Mouse (Mus musculus) left cerebral cortex, adult 2 months (tissue): ENCODE results near the gene Farp1. TPM values are rescaled to one million over a fixed set of nuclear protein-coding genes. Genes with fewer than 3 reads are reported as not detected.
"Not testable (repeated sequence)": the region's sequence is repeated elsewhere in the genome, so short reads cannot be mapped to it uniquely, and the experiment has no call there.

Experiments
- DNase-seq, 2 experiments: peaks; one replicate each; pipeline ENCODE4 v3.0.0; 2021 to 2022; ENCODE audit warnings: low spot score in 2 of 2, mixed read lengths in 1 of 2; ENCODE audit errors: extremely low spot score in 1 of 2
- H3K27ac ChIP-seq: fragments of 200-600 bp; 2 replicates; pipeline ENCODE4 v1.8.1; 2022
- H3K4me3 ChIP-seq: fragments of 200-600 bp; 2 replicates; pipeline ENCODE4 v1.8.1; 2022
- CTCF ChIP-seq: fragments of 200-600 bp; IDR thresholded peaks from 2 replicates; pipeline ENCODE4 v1.8.1; 2022; ENCODE audit warnings: antibody characterized with exemption, mild to moderate bottlenecking, moderate library complexity
- intact Hi-C: fragments of 180-260 bp; cut with DNase I; formaldehyde crosslinking; loops from one replicate; pipeline ENCODE4 v1.15.1; 2025
- total RNA-seq, 2 experiments: library from RNA; stranded (reverse); gene quantifications; 2 replicates each; pipeline ENCODE4 v1.2.3; 2021

Farp1 gene
- total RNA-seq, 2 experiments from 2014 or later, result 142 to 152 TPM

DNA sequence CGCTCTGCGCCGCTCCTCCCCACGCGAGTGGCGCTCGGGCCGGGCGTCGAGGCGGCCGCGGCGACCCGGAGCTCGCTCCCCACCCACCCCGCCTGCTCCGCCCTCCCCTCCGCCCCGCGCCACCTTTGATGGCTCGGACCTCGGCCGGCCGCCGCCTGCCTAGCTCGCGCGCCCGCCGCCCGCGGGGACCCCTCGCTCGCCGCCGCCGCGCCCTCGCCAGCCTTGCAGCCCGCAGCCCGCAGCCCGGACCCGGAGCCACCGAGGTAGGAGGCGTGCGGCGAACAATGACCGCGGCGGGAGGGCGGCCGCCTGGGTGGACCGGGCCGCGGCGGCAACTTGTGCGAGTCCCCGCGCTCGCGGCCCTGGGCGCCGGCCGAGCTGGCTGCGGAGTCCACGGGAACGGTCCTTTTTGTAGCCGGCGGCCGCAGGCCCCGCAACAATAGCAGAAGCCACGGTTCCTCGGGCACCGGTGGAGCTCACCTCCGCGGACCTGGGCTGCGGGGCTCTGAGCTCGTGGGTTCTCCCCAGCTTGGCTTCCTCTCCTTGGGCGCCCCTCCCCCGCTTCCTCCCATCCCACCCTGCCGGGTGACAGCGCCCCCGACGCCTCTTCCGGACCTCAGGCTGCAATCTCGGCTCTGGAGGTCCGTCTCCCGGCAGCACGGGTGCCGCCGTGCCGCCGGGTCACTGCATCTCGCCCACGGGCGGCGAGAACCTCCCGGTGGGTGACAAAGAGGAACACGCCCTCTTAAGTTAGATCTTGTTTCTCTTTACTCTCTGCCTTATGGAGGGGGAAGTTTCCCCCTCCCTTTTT lies 868 bp downstream of the Farp1 start:
- Histone ChIP-seq H3K27ac (peak overlapping the region; percentile 96), H3K4me3 (peak overlapping the region; percentile 61)
- peak; percentile 42 to 56 for DNase-seq
- intact Hi-C loops, result loop anchor here (1.0 to 5.0 kb wide), 6 partner anchors 46 to 203 kb away; partner anchors contain the start of gene Ipo5
- TF ChIP-seq CTCF, result no peak; the same call in 1 of the 2 replicates

DNA sequence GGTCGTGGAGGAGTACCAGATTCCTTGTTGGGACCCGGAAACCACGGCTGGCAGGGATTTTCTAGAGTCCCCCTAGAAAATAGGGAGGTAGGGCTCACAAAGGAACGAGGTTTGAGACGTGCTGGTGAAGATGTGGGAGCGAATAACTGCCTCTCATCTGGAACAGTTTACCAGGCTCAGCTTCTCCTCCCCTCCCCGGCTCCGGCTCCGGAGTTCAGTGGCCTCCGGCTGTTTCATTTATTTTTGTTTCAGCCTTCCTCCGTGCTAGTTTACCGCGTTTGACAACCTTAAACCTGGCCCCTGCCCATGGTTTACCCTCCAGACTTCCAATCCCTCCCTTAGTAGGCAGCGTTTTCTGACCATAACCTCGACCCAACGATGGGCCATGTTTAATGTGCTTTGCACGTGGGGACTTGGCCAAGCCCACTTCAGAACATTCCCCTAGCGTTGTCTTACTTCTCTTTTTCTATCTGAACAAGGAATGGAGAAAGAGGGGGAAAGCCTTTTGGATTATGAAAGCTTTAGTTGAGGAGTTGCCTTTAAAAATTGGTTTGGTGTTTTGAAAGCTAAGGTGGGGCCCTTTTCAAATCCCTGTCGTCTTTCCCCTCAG lies 1.7 kb downstream of the Farp1 start:
- Histone ChIP-seq H3K4me3 (peak overlapping the region; percentile 61), H3K27ac (peak overlapping the region; percentile 96)
- no peak for DNase-seq
- intact Hi-C loops, result loop anchor here (5.0 kb wide), 2 partner anchors 71 to 136 kb away; no protein-coding TSS in a partner anchor
- no peak for TF ChIP-seq CTCF

DNA sequence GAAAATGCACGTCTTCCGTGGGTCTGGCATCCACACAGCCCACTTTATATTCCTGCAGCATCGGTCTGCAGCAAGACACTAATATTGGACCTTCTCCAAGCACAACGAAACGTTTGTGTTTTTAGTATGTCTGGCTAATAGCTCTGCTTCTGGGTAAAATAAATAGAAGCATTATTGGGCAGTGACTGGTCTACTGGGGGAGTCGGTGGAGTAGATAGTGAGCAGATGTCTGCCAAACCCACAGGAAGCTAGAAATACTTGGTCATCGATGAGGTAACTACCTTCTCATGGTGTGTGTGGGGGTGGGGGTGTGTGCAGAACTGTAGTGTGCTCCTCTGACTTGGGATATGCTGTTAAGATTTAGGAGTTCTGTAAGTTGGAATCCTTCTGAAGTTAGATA lies 2.3 kb downstream of the Farp1 start:
- peak overlapping the region; percentile 96 for H3K27ac ChIP-seq
- no peak for DNase-seq
- TF ChIP-seq CTCF, result no peak
- intact Hi-C loops, result loop anchor here (5.0 kb wide), 2 partner anchors 70 to 135 kb away; no protein-coding TSS in a partner anchor
- H3K4me3 ChIP-seq, result peak overlapping the region; percentile 61

DNA sequence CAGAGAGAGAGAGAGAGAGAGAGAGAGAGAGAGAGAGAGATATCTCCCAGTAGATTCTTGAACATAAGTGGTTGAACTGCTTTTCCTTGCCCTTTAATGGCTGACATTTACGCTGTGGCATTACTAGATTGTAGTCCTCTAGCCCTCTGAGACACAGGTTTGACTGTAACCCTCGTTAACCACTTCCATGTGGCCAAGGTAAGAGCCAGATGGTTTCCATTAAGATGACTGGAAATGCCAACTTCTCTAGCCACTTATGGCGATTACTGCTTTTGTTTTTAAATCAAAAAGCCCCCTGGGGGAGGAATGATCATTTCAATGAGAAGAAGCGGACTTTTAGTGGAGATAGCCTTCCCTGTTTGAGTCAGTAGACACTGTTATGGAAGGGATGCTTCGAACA lies 3.7 kb downstream of the Farp1 start:
- no peak for DNase-seq
- TF ChIP-seq CTCF, result no peak
- intact Hi-C loops, result loop anchor here (5.0 kb wide), 2 partner anchors 69 to 134 kb away; no protein-coding TSS in a partner anchor
- Histone ChIP-seq H3K27ac (no peak overlapping the region), H3K4me3 (no peak overlapping the region)

DNA sequence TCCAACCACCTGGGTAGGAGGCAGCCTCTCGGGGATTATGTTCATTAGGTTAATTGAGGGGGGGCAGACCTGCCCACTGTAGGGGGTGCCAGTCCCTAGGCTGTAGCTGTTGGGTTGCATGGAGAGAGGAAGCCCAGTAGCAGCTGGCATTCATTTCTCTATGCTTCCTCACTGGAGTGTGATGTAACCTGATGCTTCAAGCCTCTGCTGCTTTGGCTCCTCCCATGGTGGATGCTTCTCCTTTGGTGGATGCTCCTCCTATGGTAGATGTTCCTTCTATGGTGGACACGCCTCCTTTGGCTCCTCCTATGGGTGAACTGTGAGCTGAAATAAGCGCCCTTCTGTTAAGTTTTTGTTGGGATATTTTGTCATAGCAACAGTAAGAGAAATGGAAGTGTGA lies 9.1 kb downstream of the Farp1 start:
- intact Hi-C loops, result no loop called here

DNA sequence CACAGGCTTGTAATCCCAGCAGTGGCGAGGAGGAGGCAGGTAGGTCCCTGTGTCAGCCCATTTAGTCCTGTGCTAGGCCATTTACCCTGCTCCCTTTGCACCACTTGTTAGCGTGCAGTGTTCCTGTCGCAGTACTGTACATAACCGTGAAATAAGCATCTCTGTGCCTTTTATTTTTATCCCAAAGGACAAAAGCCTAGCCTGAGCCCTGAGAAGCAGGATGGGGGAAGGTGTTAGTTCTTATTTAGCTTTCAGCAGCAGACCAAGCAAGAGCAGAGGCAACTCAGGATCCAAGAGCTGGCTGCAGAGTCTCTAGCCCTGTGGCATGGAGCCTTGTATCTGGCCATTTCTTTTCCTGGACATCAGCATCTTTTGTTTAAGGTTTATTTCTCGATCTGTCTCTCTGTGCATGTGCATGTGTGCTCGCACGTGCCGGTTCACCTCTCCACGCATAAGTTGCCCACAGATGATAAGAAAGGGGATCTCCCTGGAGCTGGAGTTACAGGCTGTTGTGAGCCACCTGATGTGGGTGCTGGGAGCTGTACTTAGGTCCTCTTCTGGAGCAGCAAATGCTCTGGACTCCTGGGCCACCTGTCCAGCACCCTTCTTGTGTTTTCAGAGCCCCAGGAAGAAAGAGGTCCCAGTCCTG lies 11.4 kb downstream of the Farp1 start:
- no peak for DNase-seq
- Histone ChIP-seq H3K4me3 (no peak overlapping the region), H3K27ac (peak overlapping the region; percentile 15; the same call in 1 of the 2 replicates)
- no peak for TF ChIP-seq CTCF
- intact Hi-C loops, result no loop called here

More for the DNA sequence above, 9.1 kb downstream of the Farp1 start:
- no peak for DNase-seq
- H3K27ac ChIP-seq, result no peak overlapping the region
- TF ChIP-seq CTCF, result no peak
- no peak overlapping the region for H3K4me3 ChIP-seq

DNA sequence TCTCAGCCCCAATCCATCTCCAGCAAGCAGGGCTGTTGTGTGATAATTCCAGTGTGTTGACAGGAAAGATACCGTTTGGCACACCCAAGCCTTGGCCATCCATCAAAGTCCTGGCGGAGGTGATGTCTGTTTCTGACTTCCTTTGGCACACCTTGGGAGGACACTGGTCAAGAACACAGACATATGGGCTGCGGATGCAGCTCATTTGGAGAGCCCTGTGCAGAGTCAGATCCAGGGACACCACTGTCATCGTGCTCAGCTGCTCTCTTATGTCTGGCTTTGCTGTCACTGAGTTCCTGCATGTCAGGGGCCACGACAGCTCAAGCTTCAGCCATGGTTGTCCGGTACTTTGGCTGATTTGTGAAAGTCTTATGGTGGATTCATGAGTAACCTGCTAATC lies 12.8 kb downstream of the Farp1 start:
- intact Hi-C loops, result no loop called here
- Histone ChIP-seq H3K27ac (no peak overlapping the region), H3K4me3 (no peak overlapping the region)
- no peak for TF ChIP-seq CTCF
- no peak for DNase-seq

DNA sequence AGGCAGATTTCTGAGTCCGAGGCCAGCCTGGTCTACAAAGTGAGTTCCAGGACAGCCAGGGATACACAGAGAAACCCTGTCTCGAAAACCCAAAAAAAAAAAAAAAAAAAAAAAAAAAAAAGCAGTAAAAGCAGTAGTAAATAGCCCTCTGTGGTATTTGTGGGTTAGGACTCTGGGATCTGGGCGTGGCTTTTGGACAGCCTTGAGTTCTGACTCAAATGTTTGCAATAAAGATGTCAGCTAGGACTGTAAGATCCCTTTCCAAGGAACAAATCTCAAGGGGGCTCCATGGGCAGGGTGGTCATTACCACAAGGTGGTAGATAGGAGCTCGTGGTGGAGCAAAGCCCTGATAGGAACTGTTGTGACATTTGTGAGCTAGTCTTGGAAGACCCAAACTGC lies 16.0 kb downstream of the Farp1 start:
- H3K27ac ChIP-seq, H3K4me3 ChIP-seq, intact Hi-C loops, DNase-seq: not testable (repeated sequence)

DNA sequence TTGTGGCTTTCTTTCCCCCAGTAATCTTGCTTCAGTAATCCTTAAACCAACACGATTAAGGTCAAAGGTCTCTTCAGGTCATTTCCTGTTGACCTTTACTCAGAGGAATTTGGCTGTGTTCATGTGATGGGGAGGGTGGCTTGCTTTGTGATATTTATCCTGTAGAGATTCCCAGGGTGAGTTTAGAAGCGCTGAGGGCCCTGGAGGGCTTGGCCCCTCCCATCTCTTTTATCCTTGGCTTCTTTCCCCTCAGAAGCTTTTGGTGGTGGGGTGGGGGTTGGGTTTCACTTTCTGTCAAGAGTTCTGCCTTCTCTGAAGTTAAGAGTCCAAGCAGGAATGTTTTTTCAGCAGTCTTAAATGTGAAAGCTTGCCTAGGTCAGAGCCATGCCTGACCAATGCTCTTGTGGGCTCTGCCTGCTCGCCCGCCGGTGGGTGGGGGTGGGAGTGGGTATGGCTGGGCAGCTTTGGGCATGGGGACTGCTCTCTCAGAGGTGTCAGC lies 18.1 kb downstream of the Farp1 start:
- Histone ChIP-seq H3K27ac (peak overlapping the region; percentile 67), H3K4me3 (no peak overlapping the region)
- DNase-seq, result no peak
- no peak for TF ChIP-seq CTCF
- intact Hi-C loops, result no loop called here

DNA sequence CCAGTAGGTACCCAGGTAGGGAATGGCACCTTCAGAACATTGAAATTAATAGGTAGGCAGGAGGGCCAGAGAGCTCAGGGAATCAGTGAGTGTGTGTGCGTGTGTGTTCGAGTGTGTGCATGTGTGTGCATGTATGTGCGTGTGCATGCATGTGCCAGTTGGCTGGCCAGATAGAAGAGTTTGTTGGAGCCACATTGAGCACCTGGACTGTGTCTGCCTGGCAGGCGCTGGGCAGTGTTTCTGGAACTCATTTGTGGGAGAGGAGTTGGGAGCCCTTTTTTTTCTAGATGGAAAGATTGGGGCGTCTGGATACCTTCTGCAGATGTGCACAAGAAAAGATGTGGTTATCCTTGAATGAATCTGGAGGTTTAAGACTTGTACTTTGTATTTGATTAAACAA lies 19.1 kb downstream of the Farp1 start:
- no peak for DNase-seq
- TF ChIP-seq CTCF, result no peak
- Histone ChIP-seq H3K4me3 (no peak overlapping the region), H3K27ac (no peak overlapping the region)
- intact Hi-C loops, result no loop called here

DNA sequence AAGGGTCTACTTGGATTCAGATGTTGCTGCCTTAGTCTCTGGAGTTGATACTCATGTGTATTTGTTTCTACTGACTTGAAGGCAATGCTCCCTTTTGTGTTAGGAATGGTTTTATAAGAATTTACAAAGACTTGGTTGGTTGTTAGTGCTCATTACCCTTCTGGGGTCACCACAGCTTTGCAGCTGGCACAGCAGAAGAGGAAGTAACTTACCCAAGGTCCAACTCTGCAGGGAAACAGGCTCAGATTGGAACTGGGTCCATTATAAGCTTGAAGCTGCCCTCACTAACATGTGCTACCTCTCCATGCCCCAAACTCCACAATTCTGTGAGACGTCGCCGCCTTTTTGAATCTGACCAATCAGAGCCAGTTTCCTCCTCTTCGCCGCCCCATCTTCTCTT lies 22.8 kb downstream of the Farp1 start:
- H3K27ac ChIP-seq, result no peak overlapping the region
- no peak for DNase-seq
- no peak overlapping the region for H3K4me3 ChIP-seq
- intact Hi-C loops, result no loop called here
- TF ChIP-seq CTCF, result no peak

DNA sequence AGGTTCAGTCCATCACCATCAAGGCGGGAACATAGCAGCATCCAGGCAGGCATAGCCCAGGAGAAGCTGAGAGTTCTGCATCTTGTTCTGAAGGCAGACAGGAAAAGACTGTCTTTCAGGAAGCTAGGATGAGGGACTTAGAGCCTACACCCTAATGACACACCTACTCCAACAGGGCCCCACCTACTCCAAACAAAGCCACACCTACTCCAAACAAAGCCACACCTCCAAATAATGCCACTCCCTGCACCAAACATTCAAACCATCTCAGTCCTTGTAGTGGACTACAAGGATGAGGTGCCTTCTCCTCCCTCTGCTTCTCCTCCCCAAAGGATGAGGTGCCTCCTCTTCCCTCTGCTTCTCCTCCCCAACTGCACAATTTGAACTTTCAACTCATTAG lies 23.5 kb downstream of the Farp1 start:
- no peak for DNase-seq
- TF ChIP-seq CTCF, result no peak
- Histone ChIP-seq H3K4me3 (no peak overlapping the region), H3K27ac (no peak overlapping the region)
- intact Hi-C loops, result no loop called here
